Mouse (Mus musculus) forebrain, embryonic 11.5 days (tissue): Measurements from ENCODE around the gene Gm49361. TPM values are rescaled to one million over a fixed set of nuclear protein-coding genes. Genes with fewer than 3 reads are reported as not detected.

Experiments used
- ATAC-seq: fragments of 200-750 bp; cut with Nextera tagmentation; replicated peaks from 2 replicates; pipeline ENCODE4 v1.8.0; 2017; ENCODE audit warnings: moderate TSS enrichment; ENCODE audit not compliant: low FRiP score
- DNase-seq: peaks from one replicate; pipeline ENCODE4 v3.0.0-alpha.2; 2017; ENCODE audit warnings: low spot score
- H3K27ac ChIP-seq: fragments of 300-500 bp; sonication (generic); 2 replicates; pipeline ENCODE4 v1.5.1; 2014; ENCODE audit warnings: low read depth, low read length
- H3K27me3 ChIP-seq: fragments of 300-500 bp; sonication (generic); 2 replicates; pipeline ENCODE4 v1.6.1; 2014; ENCODE audit warnings: mild to moderate bottlenecking, low read length, mixed read lengths; ENCODE audit not compliant: control insufficient read depth, insufficient read depth
- H3K36me3 ChIP-seq: fragments of 300-500 bp; sonication (generic); 2 replicates; pipeline ENCODE4 v1.6.1; 2014; ENCODE audit warnings: mild to moderate bottlenecking, low read length, moderate library complexity, mixed read lengths; ENCODE audit not compliant: control insufficient read depth, insufficient read depth
- H3K4me1 ChIP-seq: fragments of 300-500 bp; sonication (generic); replicated peaks from 2 replicates; pipeline ENCODE4 v1.6.1; 2014; ENCODE audit warnings: low read length, mixed read lengths; ENCODE audit not compliant: control insufficient read depth, insufficient read depth
- H3K4me2 ChIP-seq: fragments of 300-500 bp; sonication (generic); 2 replicates; pipeline ENCODE4 v1.6.1; 2014; ENCODE audit warnings: low read depth, mild to moderate bottlenecking, low read length, moderate library complexity, mixed read lengths; ENCODE audit not compliant: severe bottlenecking
- H3K4me3 ChIP-seq: fragments of 300-500 bp; sonication (generic); 2 replicates; pipeline ENCODE4 v1.5.1; 2014; ENCODE audit warnings: low read depth, low read length
- H3K9ac ChIP-seq: fragments of 300-500 bp; sonication (generic); 2 replicates; pipeline ENCODE4 v1.6.1; 2014; ENCODE audit warnings: low read length
- H3K9me3 ChIP-seq: fragments of 300-500 bp; sonication (generic); 2 replicates; pipeline ENCODE4 v1.6.1; 2016; ENCODE audit warnings: low read length, mixed read lengths; ENCODE audit not compliant: control insufficient read depth
- WGBS: fragments of 180-500 bp; shearing (Covaris S2); extraction: QIAGEN DNeasy Blood & Tissue Kit; methylation state at CpG from one replicate; pipeline ENCODE4 v1.1.7; 2014; 5-methylcytosine and 5-hydroxymethylcytosine counted together
- polyA plus RNA-seq: library from polyadenylated mRNA; unstranded; fragments of >200 nt; fragmentation: Nextera tagmentation; extraction: Ambion mirVana; gene quantifications from 2 replicates; pipeline ENCODE4 v1.2.1, GENCODE M21; 2014

The Gm49361 gene
- polyA plus RNA-seq, 1 experiment from 2014 or later, result not detected

DNA sequence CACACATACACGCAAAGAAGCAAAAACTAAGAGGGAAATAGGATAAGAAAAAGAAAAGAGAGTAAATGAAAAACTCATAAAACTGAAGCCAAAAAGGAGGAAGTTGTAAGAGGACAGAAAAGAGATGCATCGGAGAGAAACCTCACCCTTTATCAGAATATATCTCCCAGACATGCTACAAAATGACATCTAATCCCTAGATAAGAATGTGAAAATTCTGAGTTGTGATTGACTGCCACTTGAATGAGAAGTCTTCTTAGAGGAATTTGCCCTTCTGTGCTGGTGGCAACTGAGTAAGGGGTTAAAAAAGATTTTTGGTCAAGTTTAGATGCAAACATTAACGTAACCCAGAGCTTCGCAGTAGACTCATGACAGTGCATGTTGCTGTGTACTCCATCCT is 99.7 kb downstream of the Gm49361 start:
- ATAC-seq, result no peak
- Histone ChIP-seq H3K27ac (no peak overlapping the region), H3K27me3 (no peaks in the 10 kb centered on the region), H3K4me3 (no peak overlapping the region), H3K4me1 (no peaks in the 10 kb centered on the region), H3K4me2 (no peak overlapping the region), H3K9me3 (no peaks in the 10 kb centered on the region), H3K9ac (no peak overlapping the region), H3K36me3 (no peaks in the 10 kb centered on the region; the same call in 1 of the 2 replicates)
- WGBS, result 91% methylated on average over 4 of the region's 4 CpGs
- no peak for DNase-seq

DNA sequence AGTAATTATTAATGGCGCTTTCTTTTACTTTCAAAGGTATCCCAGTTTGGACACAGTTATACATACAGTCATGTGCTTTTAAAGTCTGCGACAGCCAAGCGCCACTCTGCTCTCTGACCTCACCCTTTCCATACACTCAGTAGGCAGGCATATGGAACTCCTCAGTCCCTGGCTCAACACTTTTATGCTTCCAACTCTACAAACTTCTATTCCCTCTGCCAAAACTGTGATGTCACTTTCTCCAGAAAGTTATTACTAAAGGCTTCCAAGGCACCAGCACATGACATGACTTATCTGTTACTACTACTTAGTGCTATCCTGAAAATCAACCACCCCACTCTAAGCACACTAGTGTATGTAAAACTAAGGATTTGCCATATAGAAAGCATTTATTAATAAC is 106.8 kb downstream of the Gm49361 start:
- no peak for ATAC-seq
- no peak overlapping the region for H3K4me3 ChIP-seq
- WGBS, result 98% methylated on average over 3 of the region's 3 CpGs
- H3K36me3 ChIP-seq, result no peaks in the 10 kb centered on the region
- H3K27ac ChIP-seq, result no peak overlapping the region
- H3K4me1 ChIP-seq, result no peaks in the 10 kb centered on the region
- no peaks in the 10 kb centered on the region for H3K9me3 ChIP-seq
- no peak overlapping the region for H3K4me2 ChIP-seq
- no peaks in the 10 kb centered on the region for H3K27me3 ChIP-seq
- no peak overlapping the region for H3K9ac ChIP-seq
- no peak for DNase-seq

DNA sequence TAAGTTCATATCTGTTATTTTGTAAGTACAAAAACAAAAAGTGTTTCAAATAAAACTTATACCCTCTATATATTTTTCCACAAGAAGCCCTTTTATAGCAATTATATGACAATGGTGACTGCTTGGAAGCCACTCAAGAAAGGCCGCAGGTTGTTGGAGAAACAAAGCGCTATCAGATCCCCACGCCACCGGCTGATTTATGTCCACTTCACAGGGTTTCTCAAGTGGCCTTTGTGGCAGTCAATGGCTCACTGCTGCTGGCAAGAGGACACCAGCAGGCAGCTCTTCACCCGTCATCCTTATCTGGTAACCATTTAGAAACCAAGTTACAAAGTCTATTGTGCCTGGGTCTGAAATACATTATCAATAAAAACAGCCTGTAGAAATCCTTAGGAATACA is 111.8 kb downstream of the Gm49361 start:
- Histone ChIP-seq H3K4me3 (no peak overlapping the region), H3K9me3 (no peaks in the 10 kb centered on the region), H3K9ac (no peak overlapping the region), H3K4me2 (no peak overlapping the region), H3K27me3 (no peaks in the 10 kb centered on the region), H3K36me3 (no peaks in the 10 kb centered on the region), H3K4me1 (0 out of 2 replicates have a peak, but pooled peaks cover 2% of the 10 kb centered on the region), H3K27ac (no peak overlapping the region)
- DNase-seq, result no peak
- no peak for ATAC-seq
- 47% methylated on average over 5 of the region's 5 CpGs for WGBS

DNA sequence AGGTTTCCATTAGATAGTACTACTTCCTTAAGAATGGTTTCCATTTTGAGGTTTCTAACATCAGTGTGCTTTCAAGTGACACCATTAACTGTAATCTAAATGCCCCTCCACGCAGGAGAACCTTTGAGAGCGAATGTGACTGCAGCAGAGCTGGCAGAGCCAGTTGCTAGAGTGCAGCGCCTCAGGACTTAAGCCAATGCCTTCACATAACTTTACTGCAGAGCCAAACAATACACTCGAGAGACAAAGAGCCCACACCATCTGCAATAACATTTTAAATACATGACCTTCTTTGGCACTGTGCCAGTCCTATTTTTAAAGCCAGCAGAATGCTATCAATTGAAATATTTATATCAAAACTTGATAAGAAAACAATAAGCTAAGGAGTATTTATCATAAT is 116.3 kb downstream of the Gm49361 start:
- H3K4me2 ChIP-seq, result no peak overlapping the region
- no peak for DNase-seq
- WGBS, result 87% methylated on average over 4 of the region's 4 CpGs
- no peaks in the 10 kb centered on the region for H3K9me3 ChIP-seq
- H3K4me3 ChIP-seq, result no peak overlapping the region
- H3K4me1 ChIP-seq, result 0 out of 2 replicates have a peak, but pooled peaks cover 2% of the 10 kb centered on the region
- H3K36me3 ChIP-seq, result peaks cover 3% of the 10 kb centered on the region; the same call in 1 of the 2 replicates
- H3K9ac ChIP-seq, result no peak overlapping the region
- no peaks in the 10 kb centered on the region for H3K27me3 ChIP-seq
- no peak for ATAC-seq
- no peak overlapping the region for H3K27ac ChIP-seq

DNA sequence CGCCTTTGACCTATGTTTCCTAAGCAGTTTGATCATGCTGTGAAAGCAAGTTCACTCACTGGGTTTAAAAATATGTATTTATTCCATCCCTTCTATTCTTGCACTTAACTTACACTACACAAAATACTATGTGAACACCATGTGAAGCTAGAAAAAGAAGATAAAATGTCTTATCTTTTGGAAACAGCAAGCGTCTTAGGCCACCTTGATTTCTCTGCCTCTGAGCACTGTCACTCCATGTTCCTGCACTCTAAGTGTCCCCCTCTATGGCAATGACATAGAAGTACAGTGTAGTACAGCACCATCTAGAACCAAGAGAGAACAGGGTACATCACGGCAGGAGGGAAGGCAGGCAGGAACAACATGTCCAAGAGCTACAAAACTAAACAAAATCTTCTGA is 123.0 kb downstream of the Gm49361 start:
- DNase-seq (no peak), ATAC-seq (no peak)
- H3K4me1 ChIP-seq, result 0 out of 2 replicates have a peak, but pooled peaks cover 2% of the 10 kb centered on the region
- no peak overlapping the region for H3K27ac ChIP-seq
- no peaks in the 10 kb centered on the region for H3K27me3 ChIP-seq
- H3K9ac ChIP-seq, result no peak overlapping the region
- H3K4me2 ChIP-seq, result no peak overlapping the region
- no peak overlapping the region for H3K4me3 ChIP-seq
- H3K9me3 ChIP-seq, result no peaks in the 10 kb centered on the region
- WGBS, result 86% methylated on average over 3 of the region's 3 CpGs
- H3K36me3 ChIP-seq, result no peaks in the 10 kb centered on the region; the same call in 1 of the 2 replicates

DNA sequence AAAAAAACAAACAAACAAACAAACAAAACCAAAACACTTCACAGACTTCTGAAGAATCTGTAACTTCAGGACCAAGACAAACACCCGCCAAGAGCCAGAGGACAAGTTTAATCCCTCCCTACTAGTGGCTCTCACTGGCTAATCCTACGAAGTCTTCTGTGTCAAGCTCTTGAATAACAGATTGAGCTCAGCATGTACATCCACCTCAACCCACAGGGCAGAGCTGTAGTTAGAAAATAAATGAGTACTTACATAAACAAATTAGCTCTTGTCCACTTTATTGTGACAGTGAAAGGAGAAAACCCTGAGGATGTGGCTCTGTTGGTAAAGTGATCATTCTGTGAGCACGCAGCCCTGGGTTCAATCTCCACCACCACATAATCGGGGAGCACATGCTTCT is 124.2 kb downstream of the Gm49361 start:
- no peaks in the 10 kb centered on the region; the same call in 1 of the 2 replicates for H3K36me3 ChIP-seq
- no peak overlapping the region for H3K9ac ChIP-seq
- no peak overlapping the region for H3K4me3 ChIP-seq
- H3K9me3 ChIP-seq, result no peaks in the 10 kb centered on the region
- H3K4me1 ChIP-seq, result 0 out of 2 replicates have a peak, but pooled peaks cover 2% of the 10 kb centered on the region
- 64% methylated on average over 4 of the region's 4 CpGs for WGBS
- ATAC-seq, result no peak
- DNase-seq, result no peak
- no peak overlapping the region for H3K4me2 ChIP-seq
- H3K27me3 ChIP-seq, result no peaks in the 10 kb centered on the region
- no peak overlapping the region for H3K27ac ChIP-seq

DNA sequence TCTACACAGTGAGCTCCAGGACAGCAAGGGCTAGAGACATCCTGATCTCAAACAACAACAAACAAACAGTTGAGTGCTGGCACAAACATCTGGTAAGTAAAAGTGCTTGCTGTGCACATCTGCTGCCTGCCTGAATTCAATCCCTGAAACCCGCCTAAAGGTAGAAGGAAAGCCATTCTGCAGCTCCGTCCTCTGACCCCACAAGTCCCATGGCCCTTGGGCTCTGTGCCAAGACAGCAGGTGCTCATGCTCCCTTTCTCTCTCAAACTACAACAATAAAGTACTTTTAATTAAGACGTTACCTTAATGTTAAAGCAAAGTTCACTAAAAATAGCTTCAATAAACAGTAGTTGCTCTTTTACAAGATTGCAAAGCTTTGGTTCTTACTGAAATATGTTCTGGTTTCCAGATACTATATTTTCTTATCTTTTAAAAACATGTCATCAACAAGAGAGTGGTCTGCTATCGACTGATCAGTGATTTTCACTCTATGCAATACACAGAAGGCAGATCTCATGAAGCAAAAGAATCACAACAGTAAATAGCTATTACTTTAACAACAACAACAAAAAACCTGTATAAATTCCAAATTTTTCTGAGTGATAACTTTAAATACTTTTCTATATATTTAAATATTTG is 125.2 kb downstream of the Gm49361 start:
- H3K9ac ChIP-seq, result no peak overlapping the region
- no peak overlapping the region for H3K27ac ChIP-seq
- DNase-seq (no peak), ATAC-seq (no peak)
- H3K4me2 ChIP-seq, result no peak overlapping the region
- H3K4me1 ChIP-seq, result 0 out of 2 replicates have a peak, but pooled peaks cover 4% of the 10 kb centered on the region
- H3K27me3 ChIP-seq, result no peaks in the 10 kb centered on the region
- H3K36me3 ChIP-seq, result no peaks in the 10 kb centered on the region; the same call in 1 of the 2 replicates
- 66% methylated on average over 4 of the region's 4 CpGs for WGBS
- no peak overlapping the region for H3K4me3 ChIP-seq
- no peaks in the 10 kb centered on the region for H3K9me3 ChIP-seq

DNA sequence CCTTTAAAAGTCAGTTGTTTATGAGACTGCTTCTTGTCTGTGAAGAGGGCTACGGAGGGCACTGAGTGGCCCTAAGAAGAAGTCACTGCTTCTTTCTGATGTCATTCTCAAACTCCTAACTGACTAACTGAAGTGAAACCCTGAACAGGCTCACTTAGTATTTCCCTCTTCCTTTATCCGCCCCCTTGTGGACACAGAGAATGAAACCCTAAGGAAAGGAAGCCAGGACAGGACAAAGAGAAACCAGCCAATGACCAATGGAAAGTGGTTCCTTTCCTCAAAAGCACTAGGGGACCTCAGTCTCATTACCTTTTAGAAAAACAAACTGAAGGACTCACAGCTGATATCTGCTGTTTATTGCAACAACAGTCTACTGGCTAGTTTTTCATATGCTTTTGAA is 126.4 kb downstream of the Gm49361 start:
- Histone ChIP-seq H3K36me3 (no peaks in the 10 kb centered on the region), H3K4me1 (0 out of 2 replicates have a peak, but pooled peaks cover 4% of the 10 kb centered on the region), H3K9ac (no peak overlapping the region), H3K27ac (no peak overlapping the region), H3K27me3 (no peaks in the 10 kb centered on the region), H3K9me3 (no peaks in the 10 kb centered on the region), H3K4me2 (no peak overlapping the region), H3K4me3 (no peak overlapping the region)
- WGBS, result 47% methylated on average over 2 of the region's 2 CpGs
- no peak for DNase-seq
- no peak for ATAC-seq

DNA sequence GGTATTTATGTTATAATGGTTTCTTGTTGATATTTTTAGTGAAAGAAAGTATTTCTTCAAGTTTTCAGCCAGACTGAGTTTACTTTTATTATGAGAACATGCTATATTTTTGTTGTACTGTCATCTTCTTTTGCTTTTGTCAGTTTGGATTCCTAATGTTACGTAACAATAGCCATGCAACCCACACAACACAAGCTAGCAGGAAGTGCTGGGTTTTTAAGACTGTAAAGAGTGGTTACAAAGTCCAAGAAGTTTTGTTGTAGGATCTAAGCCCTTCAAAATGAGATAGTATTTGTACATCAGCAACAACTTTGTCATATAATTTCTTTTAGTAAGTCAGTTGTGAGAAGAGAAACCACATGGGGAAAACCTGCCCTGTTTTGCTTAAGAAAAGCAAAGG is 128.2 kb downstream of the Gm49361 start:
- H3K9ac ChIP-seq, result no peak overlapping the region
- H3K36me3 ChIP-seq, result no peaks in the 10 kb centered on the region
- no peak overlapping the region for H3K27ac ChIP-seq
- ATAC-seq, result no peak
- DNase-seq, result no peak
- H3K4me1 ChIP-seq, result 0 out of 2 replicates have a peak, but pooled peaks cover 3% of the 10 kb centered on the region
- H3K4me3 ChIP-seq, result no peak overlapping the region
- no peaks in the 10 kb centered on the region for H3K9me3 ChIP-seq
- H3K27me3 ChIP-seq, result no peaks in the 10 kb centered on the region
- no peak overlapping the region for H3K4me2 ChIP-seq
- WGBS, result 96% methylated on average over 1 of the region's 1 CpGs
